Mouse (Mus musculus) T-helper 2 cell (primary cell): ENCODE measurements around the gene Baiap3.

Experiments used
- in situ Hi-C: fragments of 300-600 bp; cut with MboI, MseI; formaldehyde crosslinking; loops from one replicate; pipeline ENCODE4 v1.15.1; 2025; ENCODE audit warnings: high pct_unique_total_duplicates

The Baiap3 gene

DNA sequence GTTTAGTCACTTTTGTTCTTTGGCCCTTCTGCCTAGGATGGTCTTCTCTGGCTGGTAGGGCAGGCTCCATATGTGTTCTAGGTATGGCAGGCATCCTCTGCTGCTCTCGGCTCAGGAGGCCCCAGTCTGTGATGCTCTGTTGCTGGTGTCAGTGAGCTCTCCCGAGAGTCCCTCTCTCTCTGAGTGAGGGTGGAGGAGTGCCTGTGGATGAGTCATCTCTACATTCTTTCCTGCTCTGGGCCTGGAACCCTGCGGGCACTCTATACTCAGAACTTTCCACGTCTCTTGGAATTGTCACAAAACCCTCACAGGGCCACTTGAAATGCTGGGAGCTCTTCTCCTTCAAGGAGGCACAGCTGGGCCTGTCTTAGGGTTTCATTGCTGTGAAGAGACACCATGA, 44.5 kb downstream of the Baiap3 start:
- in situ Hi-C loops, result no loop called here

DNA sequence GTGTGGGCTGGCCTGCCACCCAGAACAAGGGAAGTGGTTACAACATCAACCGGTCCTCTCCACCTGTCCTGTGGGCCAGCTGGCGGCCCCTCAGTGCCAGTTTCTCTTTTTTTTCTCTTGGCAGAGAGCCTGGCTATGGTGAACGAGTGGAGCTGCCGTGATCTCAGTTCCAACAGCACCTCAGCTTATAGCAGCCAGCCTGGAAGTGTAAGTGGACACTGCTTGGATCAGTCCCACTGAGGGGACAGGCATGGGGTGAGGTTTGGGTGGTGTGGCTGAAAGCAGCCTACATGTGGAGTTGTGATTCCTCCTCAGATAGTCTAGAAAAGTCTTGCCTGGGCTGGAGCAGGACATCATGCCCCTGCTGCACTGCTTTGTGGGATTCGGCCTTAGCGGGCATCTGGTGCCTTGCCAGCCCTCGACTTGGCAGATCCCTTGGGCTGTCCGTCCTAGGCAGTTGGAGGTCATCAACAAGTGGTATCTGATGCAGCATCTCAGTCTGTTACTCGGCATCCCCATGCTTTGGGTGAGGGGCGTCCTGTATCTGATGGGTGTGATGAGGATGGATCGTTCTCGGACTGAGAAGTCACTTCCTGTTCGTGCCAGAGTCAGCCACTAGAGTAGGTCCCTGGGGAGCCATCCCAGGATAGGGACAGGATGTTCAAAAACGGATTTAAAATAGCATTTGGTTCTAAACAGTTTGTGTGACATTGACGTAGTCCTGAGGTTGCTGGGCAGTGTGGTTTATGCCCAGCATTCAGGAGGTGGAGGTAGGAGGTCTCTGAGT, 45.3 kb downstream of the Baiap3 start:
- in situ Hi-C loops, result no loop called here

DNA sequence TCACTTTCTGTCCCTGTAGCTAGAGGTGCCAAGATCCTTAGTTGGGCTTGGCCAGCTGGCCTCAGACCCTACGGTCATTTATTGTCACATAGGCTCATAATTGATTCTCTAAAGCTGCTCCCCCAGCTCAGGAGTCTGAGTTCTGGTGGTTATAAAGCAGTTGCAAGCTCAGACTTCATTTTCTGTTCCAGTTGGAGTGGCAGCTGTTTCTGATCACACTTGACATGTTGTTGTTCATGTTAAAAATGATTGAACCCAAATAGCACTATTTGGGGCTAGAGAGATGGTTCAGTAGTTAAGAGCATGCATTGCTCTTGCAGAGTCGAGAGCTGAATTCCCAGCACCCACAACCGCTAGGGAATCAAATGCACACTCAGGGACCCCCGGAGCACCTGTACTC, 46.2 kb downstream of the Baiap3 start:
- in situ Hi-C loops, result no loop called here

GRCm38 (mm10) chr17:25202401-25202800, 53.8 kb downstream of the Baiap3 start:
- in situ Hi-C loops, result no loop called here
